Mouse (Mus musculus) kidney, postnatal 25 days (tissue): ENCODE results near the gene E2f4.
A peak's percentile ranks its signal among the peaks of the same experiment; 100 is the strongest.

Experiments used
- DNase-seq, 2 experiments: peaks; one replicate each; pipeline ENCODE4 v3.0.0; 2021; ENCODE audit warnings: mixed read lengths in 2 of 2

E2f4 gene

GRCm38 (mm10) chr8:105297511-105298192 is at the start of gene E2f4:
Gene E2f4, plus strand, starts transcription at chr8:105297663.
- DNase-seq: peak; percentile 95 to 97

- DNase-seq: no peak
These were observed 45.5 kb upstream of the E2f4 start for GRCm38 (mm10) chr8:105251954-105252353.

- DNase-seq: no peak
These were observed 44.6 kb upstream of the E2f4 start for GRCm38 (mm10) chr8:105252680-105253537.

- DNase-seq: no peak
These were observed 43.7 kb upstream of the E2f4 start for GRCm38 (mm10) chr8:105253766-105254151.

- DNase-seq: peak; percentile 92 to 93
These were observed 43.1 kb upstream of the E2f4 start for GRCm38 (mm10) chr8:105254152-105254965.

GRCm38 (mm10) chr8:105254966-105255350 is 42.5 kb upstream of the E2f4 start, which contains the start of gene B3gnt9:
Gene B3gnt9, minus strand, starts transcription at chr8:105255153.
- DNase-seq: peak; percentile 38 to 74

GRCm38 (mm10) chr8:105257318-105258114 is 39.9 kb upstream of the E2f4 start:
- DNase-seq: no peak

GRCm38 (mm10) chr8:105258911-105259720 is 38.3 kb upstream of the E2f4 start:
- peak in 1 of 2 experiments; percentile 44 for DNase-seq

- DNase-seq: peak; percentile 73 to 75
These were observed 37.6 kb upstream of the E2f4 start for GRCm38 (mm10) chr8:105259721-105260320.

- no peak for DNase-seq
These were observed 36.9 kb upstream of the E2f4 start for GRCm38 (mm10) chr8:105260371-105261099.

GRCm38 (mm10) chr8:105261326-105261980 is 36.0 kb upstream of the E2f4 start:
- DNase-seq: no peak

- peak in 1 of 2 experiments; percentile 18 for DNase-seq
These were observed 34.1 kb upstream of the E2f4 start for GRCm38 (mm10) chr8:105263244-105263912.

GRCm38 (mm10) chr8:105264024-105264982 is 33.2 kb upstream of the E2f4 start, which contains the start of the genes Tradd and Fbxl8:
Gene Tradd, minus strand, starts transcription at chr8:105264609.
Gene Fbxl8, plus strand, starts transcription at chr8:105264648.
- DNase-seq: peak; percentile 82 to 89

GRCm38 (mm10) chr8:105265128-105265527 is 32.3 kb upstream of the E2f4 start:
- peak in 1 of 2 experiments; percentile 59 for DNase-seq

- DNase-seq: no peak
These were observed 30.7 kb upstream of the E2f4 start for GRCm38 (mm10) chr8:105266775-105267174.

- peak in 1 of 2 experiments; percentile 55 for DNase-seq
These were observed 29.0 kb upstream of the E2f4 start for GRCm38 (mm10) chr8:105268342-105269074.

- peak; percentile 43 to 62 for DNase-seq
These were observed 28.4 kb upstream of the E2f4 start for GRCm38 (mm10) chr8:105269075-105269458.
